Mouse (Mus musculus) v-Abl transformed pro-B cells (cell line): ENCODE results near the gene Arhgap32.

Experiments
- in situ Hi-C, 2 experiments: fragments of 400-800 bp; cut with MboI; formaldehyde crosslinking; loops; one replicate each; pipeline ENCODE4 v1.15.1; 2025; ENCODE audit not compliant: unreplicated experiment in 2 of 2

Gene Arhgap32

GRCm38 (mm10) chr9:32136680-32137295, 20.9 kb downstream of the Arhgap32 start:
- in situ Hi-C loops: no loop called here

- in situ Hi-C loops: no loop called here
Observed at GRCm38 (mm10) chr9:32137697-32138426, 21.9 kb downstream of the Arhgap32 start.

- in situ Hi-C loops: no loop called here
Observed at GRCm38 (mm10) chr9:32138616-32139015, 22.7 kb downstream of the Arhgap32 start.

GRCm38 (mm10) chr9:32139641-32140040, 23.7 kb downstream of the Arhgap32 start:
- in situ Hi-C loops: no loop called here

GRCm38 (mm10) chr9:32142834-32143233, 26.9 kb downstream of the Arhgap32 start:
- in situ Hi-C loops: no loop called here

- in situ Hi-C loops: no loop called here
Observed at GRCm38 (mm10) chr9:32143451-32143850, 27.5 kb downstream of the Arhgap32 start.

- in situ Hi-C loops: no loop called here
Observed at GRCm38 (mm10) chr9:32146257-32146996, 30.5 kb downstream of the Arhgap32 start.

GRCm38 (mm10) chr9:32149241-32149640, 33.3 kb downstream of the Arhgap32 start:
- in situ Hi-C loops: no loop called here

- in situ Hi-C loops: loop anchor here (10.0 to 25.0 kb wide), 2 partner anchors 588 to 595 kb away; no protein-coding TSS in a partner anchor
Observed at GRCm38 (mm10) chr9:32149836-32150642, 34.1 kb downstream of the Arhgap32 start.

GRCm38 (mm10) chr9:32154727-32155371, 38.9 kb downstream of the Arhgap32 start:
- in situ Hi-C loops: loop anchor here (10.0 to 25.0 kb wide), 2 partner anchors 593 to 600 kb away; no protein-coding TSS in a partner anchor

GRCm38 (mm10) chr9:32156706-32157105, 40.8 kb downstream of the Arhgap32 start:
- in situ Hi-C loops: loop anchor here (10.0 to 25.0 kb wide), 2 partner anchors 594 to 602 kb away; no protein-coding TSS in a partner anchor

- in situ Hi-C loops: loop anchor here (10.0 to 25.0 kb wide), 2 partner anchors 595 to 602 kb away; no protein-coding TSS in a partner anchor
Observed at GRCm38 (mm10) chr9:32157201-32157600, 41.3 kb downstream of the Arhgap32 start.

GRCm38 (mm10) chr9:32158837-32159543, 43.1 kb downstream of the Arhgap32 start:
- in situ Hi-C loops: loop anchor here (10.0 to 25.0 kb wide), 2 partner anchors 597 to 604 kb away; no protein-coding TSS in a partner anchor

- in situ Hi-C loops: loop anchor here (10.0 to 25.0 kb wide), 2 partner anchors 597 to 605 kb away; no protein-coding TSS in a partner anchor
Observed at GRCm38 (mm10) chr9:32159724-32160123, 43.8 kb downstream of the Arhgap32 start.

- in situ Hi-C loops: loop anchor here in 1 of 2 experiments (25.0 kb wide), 1 partner anchor 600 kb away; no protein-coding TSS in a partner anchor
Observed at GRCm38 (mm10) chr9:32162792-32163191, 46.9 kb downstream of the Arhgap32 start.

GRCm38 (mm10) chr9:32163820-32164219, 47.9 kb downstream of the Arhgap32 start:
- in situ Hi-C loops: loop anchor here in 1 of 2 experiments (25.0 kb wide), 1 partner anchor 602 kb away; no protein-coding TSS in a partner anchor

- in situ Hi-C loops: loop anchor here in 1 of 2 experiments (25.0 kb wide), 1 partner anchor 606 kb away; no protein-coding TSS in a partner anchor
Observed at GRCm38 (mm10) chr9:32168546-32169137, 52.7 kb downstream of the Arhgap32 start.

GRCm38 (mm10) chr9:32170713-32171112, 54.8 kb downstream of the Arhgap32 start:
- in situ Hi-C loops: loop anchor here in 1 of 2 experiments (25.0 kb wide), 1 partner anchor 608 kb away; no protein-coding TSS in a partner anchor
